Mouse (Mus musculus) skeletal muscle tissue, postnatal 0 days (tissue): ENCODE data around the gene Arih2. TPM values are rescaled to one million over a fixed set of nuclear protein-coding genes. Genes with fewer than 3 reads are reported as not detected.
A peak's percentile ranks its signal among the peaks of the same experiment; 100 is the strongest.

Source experiments
- microRNA counts: library from miRNA; unstranded; fragments of <30 nt; microRNA quantifications from one replicate; lab custom pipeline; 2015
- microRNA-seq, 2 experiments: library from miRNA; unstranded; fragments of <30 nt; microRNA quantifications; one replicate each; pipeline ENCODE4; 2016
- polyA plus RNA-seq: library from polyadenylated mRNA; unstranded; fragments of >200 nt; fragmentation: Nextera tagmentation; extraction: Ambion mirVana; gene quantifications from 2 replicates; pipeline ENCODE4 v1.2.1, GENCODE M21; 2015

Gene Arih2
- polyA plus RNA-seq = 38.6 and 43.2 TPM in 2 replicates

GRCm38 (mm10) chr9:108648611-108649560 lies at the start of gene Arih2:
Gene Arih2, minus strand, starts transcription at chr9:108649386.

GRCm38 (mm10) chr9:108689106-108689505 lies 39.9 kb upstream of the Arih2 start, which contains the start of gene Prkar2a:
Gene Prkar2a, plus strand, starts transcription at chr9:108689314.

DNA sequence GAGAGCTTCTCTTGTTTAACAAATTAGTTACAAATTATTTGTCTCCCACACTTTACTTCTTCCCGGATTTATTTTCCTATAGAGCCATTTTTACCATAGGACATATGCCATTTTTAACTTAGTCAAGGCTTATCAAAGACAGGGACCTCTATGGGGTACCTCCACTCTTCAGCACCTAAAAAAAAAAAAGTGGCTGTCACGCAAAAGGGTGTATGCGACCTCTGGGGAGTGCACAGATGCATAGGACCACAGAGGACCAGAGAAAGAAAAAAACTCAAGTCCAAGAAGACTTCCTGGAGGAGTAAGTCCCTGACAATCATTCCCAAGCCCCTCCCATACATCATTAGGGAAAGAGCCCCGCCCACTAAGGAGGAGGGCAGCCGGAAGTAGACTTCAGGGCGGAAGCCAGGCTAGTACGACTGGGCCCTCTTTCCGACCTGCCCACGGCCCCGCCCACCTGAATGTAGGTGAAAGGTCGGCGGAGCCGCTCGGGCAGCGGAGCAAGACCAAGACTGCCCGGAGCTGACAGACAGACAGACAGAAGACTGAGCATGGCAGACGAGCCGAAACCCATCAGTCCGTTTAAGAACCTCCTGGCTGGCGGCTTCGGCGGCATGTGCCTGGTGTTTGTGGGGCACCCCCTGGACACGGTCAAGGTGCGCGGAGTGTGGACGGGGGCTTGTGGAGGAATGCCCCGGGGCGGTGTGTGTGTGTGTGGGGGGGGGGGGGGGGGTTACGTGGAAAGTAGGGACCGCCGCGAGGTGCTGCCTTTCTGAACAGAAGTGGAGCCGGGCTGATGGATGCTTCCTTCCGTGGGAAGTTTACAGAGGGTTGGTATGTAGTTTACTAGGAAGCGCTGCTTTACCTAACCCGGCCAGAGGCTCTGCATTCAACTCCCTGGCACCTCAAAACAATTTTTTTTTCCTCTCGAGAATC lies 12.8 kb upstream of the Arih2 start, which contains the start of gene Slc25a20:
Gene Slc25a20 (plus strand): TSS at position 412 of the 936 bp plus-strand sequence.

GRCm38 (mm10) chr9:108596998-108597764 lies 52.0 kb downstream of the Arih2 start, which contains the start of gene P4htm:
Gene P4htm, minus strand, starts transcription at chr9:108597667.

DNA sequence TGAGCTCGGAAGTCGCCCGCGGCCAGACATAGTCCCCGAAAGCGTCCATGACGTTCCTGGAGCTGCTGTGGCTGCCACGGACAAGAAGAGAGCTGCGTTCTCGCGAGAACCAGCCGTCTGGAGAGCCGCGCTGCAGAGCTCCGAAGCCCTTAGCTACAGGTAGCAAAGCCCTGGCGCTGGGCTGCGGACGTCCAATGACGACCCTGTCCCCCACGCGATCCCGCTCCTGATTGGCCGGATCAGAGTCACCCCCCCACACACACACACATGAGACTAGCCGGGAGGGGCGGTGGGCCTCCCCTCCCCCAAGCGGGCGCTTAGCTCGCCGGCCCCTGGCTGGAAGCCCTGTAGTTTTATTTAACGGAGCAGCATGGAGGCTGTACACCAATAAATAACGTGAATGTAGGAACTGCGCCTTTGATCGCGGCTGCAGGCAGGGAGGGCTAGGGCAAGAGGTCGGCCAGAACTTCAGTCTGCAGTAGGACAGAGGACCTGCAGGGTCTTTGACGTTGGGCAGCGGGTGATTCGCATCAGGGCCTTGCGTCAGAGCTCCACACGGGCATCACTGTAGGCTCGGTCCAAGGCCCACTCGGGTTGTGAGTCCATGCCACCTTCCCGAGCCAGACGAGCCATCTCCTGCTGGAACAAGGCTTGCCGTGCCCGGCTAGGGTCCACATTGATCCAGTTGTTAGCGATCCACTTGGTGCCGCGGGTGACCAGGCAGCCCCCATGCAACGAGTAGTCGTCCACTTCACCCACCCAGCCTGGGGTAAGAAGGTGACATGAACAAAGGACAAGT lies 70.4 kb downstream of the Arih2 start, which contains the start of gene Wdr6:
Gene Wdr6 (minus strand): TSS at position 195 of the 799 bp plus-strand sequence.

DNA sequence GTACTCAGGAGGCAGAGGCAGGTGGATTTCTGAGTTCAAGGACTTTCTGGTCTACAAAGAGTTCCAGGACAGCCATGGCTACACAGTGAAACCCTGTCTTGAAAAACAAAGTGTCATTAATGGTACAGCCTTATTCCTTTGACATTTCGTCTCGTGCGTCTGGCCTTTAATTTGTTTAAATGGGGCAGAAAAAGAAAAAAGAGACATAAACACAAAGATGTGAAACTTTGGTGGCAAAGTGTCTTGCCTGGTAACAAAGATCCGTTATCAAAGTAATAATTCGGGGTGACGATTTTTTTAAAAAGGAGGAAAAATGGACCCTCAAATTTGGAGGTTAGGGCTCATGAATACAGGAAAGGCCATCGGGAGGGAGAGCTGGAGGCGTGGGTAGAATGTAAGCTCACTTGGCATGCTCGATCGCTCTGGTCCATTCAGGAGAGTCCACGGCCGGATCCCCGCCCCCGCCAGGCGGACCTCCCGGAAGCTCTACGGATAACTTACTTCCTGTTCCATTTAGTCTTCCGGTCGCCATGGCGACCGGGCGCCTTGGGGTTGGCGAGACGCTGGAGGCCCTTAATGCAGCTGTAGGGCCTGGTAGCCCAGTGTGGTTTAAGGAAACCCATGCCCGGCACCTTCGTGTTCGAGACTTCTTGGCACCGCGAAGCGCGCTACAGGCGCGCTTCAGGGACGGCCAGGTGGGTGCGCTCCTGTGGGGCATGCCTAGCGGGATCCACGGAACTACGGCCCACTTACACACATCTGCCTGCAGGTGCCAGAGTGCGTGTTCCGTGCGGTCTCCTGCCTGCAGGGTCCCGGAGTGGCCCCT lies 79.6 kb downstream of the Arih2 start, which contains the start of gene Dalrd3:
Gene Dalrd3 (plus strand): TSS at position 506 of the 826 bp plus-strand sequence.

DNA sequence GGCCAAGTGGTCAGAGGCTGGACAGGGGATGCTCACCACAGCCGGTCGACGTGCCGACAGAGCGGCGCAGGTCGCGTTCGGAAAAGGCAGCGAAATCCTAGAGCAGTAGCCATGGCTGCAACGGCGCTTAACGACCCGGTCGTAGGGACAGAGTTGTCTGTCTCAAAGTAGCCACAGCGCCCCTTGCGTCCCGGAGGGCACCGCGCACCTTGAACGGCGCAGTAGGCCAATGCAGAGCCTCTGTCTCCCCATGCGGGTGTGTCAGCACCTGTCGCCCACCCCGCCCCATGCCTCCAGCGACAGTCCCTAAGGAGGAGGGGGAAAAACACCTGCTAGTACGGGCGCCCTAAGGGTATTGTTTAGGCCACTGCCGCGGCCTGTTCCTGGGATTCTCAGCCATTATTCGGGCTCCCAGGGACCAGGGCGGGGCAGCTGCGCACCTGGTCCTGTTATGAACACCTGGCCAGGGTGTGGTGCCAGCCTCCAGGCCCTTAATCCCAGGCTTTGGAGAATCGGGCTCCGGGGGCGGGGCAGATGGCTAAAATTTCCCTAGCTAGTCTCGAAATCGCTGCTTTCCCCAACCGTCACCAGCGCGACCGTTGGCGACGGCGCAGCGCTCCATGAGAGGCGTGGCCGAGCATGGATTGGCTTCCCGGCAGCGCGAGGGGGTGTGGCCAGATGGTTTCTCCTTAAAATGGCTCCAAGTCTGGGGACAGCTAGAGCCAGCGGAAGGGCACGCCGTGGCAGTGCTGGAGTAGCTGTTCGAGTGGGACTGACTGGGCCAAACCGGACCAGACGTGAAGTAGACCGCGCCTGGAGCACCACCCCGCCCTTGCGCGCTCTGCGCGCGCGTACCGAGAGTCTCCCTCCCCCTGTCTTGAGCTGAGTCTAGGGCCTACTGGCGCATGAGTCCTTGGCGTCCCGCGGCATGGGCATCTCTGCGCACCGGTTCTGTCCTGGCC lies 82.1 kb downstream of the Arih2 start, which contains the start of gene Ndufaf3:
Gene Ndufaf3 (minus strand): TSS at position 620 of the 962 bp plus-strand sequence.

DNA sequence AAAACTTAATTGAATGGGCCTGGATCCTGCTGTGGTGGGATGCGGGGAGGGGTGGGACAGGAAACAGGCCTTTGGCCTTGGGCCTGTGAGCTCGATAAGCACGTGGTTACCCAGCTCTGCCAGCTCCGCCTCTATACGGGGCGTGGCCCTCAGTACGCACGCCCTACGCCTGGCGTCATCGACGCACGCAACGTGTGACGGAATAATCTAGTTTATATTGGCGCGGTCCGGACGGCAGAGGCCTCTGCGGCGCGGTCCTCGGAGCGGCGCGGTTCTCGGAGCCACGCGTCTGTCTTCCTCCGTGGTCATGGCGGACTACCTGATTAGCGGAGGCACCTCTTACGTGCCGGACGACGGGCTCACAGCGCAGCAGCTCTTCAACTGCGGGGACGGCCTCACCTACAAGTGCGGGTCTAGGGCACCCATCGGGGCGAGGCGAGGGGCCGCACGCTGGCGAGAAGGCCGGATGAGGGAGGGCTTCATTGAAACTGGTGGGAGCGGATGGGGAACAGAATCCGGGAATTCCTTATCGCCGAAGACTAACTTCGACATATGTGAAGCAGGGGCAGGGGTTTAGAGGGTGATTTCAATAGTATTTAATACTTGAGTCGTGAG lies 88.9 kb downstream of the Arih2 start, which contains the start of gene Impdh2:
Gene Impdh2 (plus strand): TSS at position 60 of the 615 bp plus-strand sequence.

MicroRNAs within 50 kb of the gene (microRNA counts, 519-probe panel; counts per million panel counts)
- 3,962 counts per million, percentile 79 among the panel's probes with 10 or more counts for microRNA mmu-miR-191 (lab: Ali Mortazavi, UCI)
- 2,197 counts per million, percentile 66 among the panel's probes with 10 or more counts for microRNA mmu-miR-425 (lab: Ali Mortazavi, UCI)

Small RNAs within 50 kb of the gene (microRNA-seq; reads per million reads assigned to microRNA genes)
- gene Gm24083 (0 reads per million in 2 experiments), gene Gm26298 (0 reads per million in 2 experiments), gene Mir191 (0 reads per million in 2 experiments), gene Mir425 (757 to 976 reads per million in 2 experiments)

Other genes with a start within 250 kb of the Arih2 start
- gene Ccdc36, start 220.9 kb downstream of the Arih2 start, polyA plus RNA-seq = 0.45 and 0.71 TPM in 2 replicates
- not detected in 2 replicates for gene BC048562, start 212.9 kb downstream of the Arih2 start, polyA plus RNA-seq
- 22.3 and 24.9 TPM in 2 replicates for gene Ccdc71, start 188.9 kb downstream of the Arih2 start, polyA plus RNA-seq
- gene Klhdc8b, start 187.8 kb downstream of the Arih2 start, polyA plus RNA-seq = 14.7 and 17.2 TPM in 2 replicates
- gene Lamb2, start 169.7 kb downstream of the Arih2 start, polyA plus RNA-seq = 34.7 and 41.0 TPM in 2 replicates
- 38.7 and 43.0 TPM in 2 replicates for gene Usp19, start 158.8 kb downstream of the Arih2 start, polyA plus RNA-seq
- 47.8 and 49.7 TPM in 2 replicates for gene Qars, start 141.7 kb downstream of the Arih2 start, polyA plus RNA-seq
- 62.0 and 62.6 TPM in 2 replicates for gene Qrich1, start 132.6 kb downstream of the Arih2 start, polyA plus RNA-seq
- 56.6 and 61.8 TPM in 2 replicates for gene Impdh2, start 89.1 kb downstream of the Arih2 start, polyA plus RNA-seq
- 55.6 and 60.5 TPM in 2 replicates for gene Ndufaf3, start 82.0 kb downstream of the Arih2 start, polyA plus RNA-seq
- 23.8 and 31.6 TPM in 2 replicates for gene Dalrd3, start 79.5 kb downstream of the Arih2 start, polyA plus RNA-seq
- 15.5 and 17.7 TPM in 2 replicates for gene Wdr6, start 70.6 kb downstream of the Arih2 start, polyA plus RNA-seq
- 4.7 and 5.4 TPM in 2 replicates for gene P4htm, start 51.7 kb downstream of the Arih2 start, polyA plus RNA-seq
- 126 and 132 TPM in 2 replicates for gene Slc25a20, start 12.7 kb upstream of the Arih2 start, polyA plus RNA-seq
- 36.5 and 42.6 TPM in 2 replicates for gene Prkar2a, start 39.9 kb upstream of the Arih2 start, polyA plus RNA-seq
- 21.7 and 26.9 TPM in 2 replicates for gene Ip6k2, start 134.4 kb upstream of the Arih2 start, polyA plus RNA-seq
- 6.4 and 6.5 TPM in 2 replicates for gene Nckipsd, start 159.0 kb upstream of the Arih2 start, polyA plus RNA-seq
- 0.06 TPM in 2 replicates for gene Celsr3, start 176.9 kb upstream of the Arih2 start, polyA plus RNA-seq
- gene Slc26a6, start 203.9 kb upstream of the Arih2 start, polyA plus RNA-seq = 5.1 and 5.2 TPM in 2 replicates